Mouse (Mus musculus): ENCODE measurements at regions not wholly inside any gene's neighbourhood (a gene's known extent, or its start where the extent isn't known, plus 50 kb on each side); places are given as distances from the start of the nearest gene placed in this dataset.

- Histone ChIP-seq H3K9me3 (ENCODE audit: low read length) (no peaks in the 10 kb centered on the region), H3K36me3 (ENCODE audit: insufficient read depth, low read length) (no peaks in the 10 kb centered on the region), H3K4me1 (ENCODE audit: insufficient read depth, low read length) (peaks cover 20% of the 10 kb centered on the region), H3K27me3 (ENCODE audit: insufficient read depth, low read length) (no peaks in the 10 kb centered on the region), H3K9ac (replicated peaks; ENCODE audit: low read length) (0 out of 2 replicates have a peak overlapping the region, but pooled peaks have one; percentile 33), H3K4me2 (ENCODE audit: low read depth, low read length) (peak overlapping the region; percentile 49), H3K4me3 (ENCODE audit: low read length) (peak overlapping the region; percentile 11; the same call in 1 of the 2 replicates), H3K27ac (peak overlapping the region; percentile 82)
- ATAC-seq (peak; percentile 93), DNase-seq (ENCODE audit: low spot score) (peak; percentile 92)
- peak; percentile 60 for TF ChIP-seq CTCF (IDR thresholded peaks at IDR 0.05; ENCODE audit: low read depth)
- 7% methylated on average over 20 of the region's 20 CpGs for WGBS
These were observed 170.9 kb upstream of the Rapgef5 start for GRCm38 (mm10) chr12:117345088-117345977.

DNA sequence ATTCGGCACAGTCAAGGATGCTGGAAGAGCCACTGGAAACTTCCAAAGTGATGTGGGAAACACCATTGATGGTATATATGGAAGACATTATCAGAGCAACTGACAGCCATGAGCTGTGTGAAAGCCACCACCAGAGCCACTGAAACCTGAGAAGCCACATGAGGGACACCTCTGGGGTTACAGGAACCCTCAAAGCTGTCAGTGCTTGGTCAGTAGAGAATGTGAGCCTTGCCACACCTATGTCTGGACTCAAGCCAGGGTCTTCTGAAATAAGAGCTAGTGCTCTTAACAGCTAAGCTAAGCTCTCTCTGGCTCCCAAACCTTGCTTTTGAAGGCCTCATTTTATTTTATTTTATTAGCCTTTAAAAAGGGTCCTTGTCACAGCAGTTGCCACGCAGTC lies 170.2 kb upstream of the Rapgef5 start:
- peak overlapping the region; percentile 49; the same call in 1 of the 2 replicates for H3K4me2 ChIP-seq (ENCODE audit: low read depth, low read length)
- no peaks in the 10 kb centered on the region for H3K27me3 ChIP-seq (ENCODE audit: insufficient read depth, low read length)
- H3K9ac ChIP-seq (replicated peaks; ENCODE audit: low read length) = no peak overlapping the region
- 75% methylated on average over 2 of the region's 2 CpGs for WGBS
- H3K9me3 ChIP-seq (ENCODE audit: low read length) = no peaks in the 10 kb centered on the region
- no peak for TF ChIP-seq CTCF (IDR thresholded peaks at IDR 0.05; ENCODE audit: low read depth)
- no peak for DNase-seq (ENCODE audit: low spot score)
- no peak overlapping the region for H3K4me3 ChIP-seq (ENCODE audit: low read length)
- no peak for ATAC-seq
- peak overlapping the region; percentile 82; the same call in 1 of the 2 replicates for H3K27ac ChIP-seq
- peaks cover 20% of the 10 kb centered on the region for H3K4me1 ChIP-seq (ENCODE audit: insufficient read depth, low read length)
- H3K36me3 ChIP-seq (ENCODE audit: insufficient read depth, low read length) = no peaks in the 10 kb centered on the region

DNA sequence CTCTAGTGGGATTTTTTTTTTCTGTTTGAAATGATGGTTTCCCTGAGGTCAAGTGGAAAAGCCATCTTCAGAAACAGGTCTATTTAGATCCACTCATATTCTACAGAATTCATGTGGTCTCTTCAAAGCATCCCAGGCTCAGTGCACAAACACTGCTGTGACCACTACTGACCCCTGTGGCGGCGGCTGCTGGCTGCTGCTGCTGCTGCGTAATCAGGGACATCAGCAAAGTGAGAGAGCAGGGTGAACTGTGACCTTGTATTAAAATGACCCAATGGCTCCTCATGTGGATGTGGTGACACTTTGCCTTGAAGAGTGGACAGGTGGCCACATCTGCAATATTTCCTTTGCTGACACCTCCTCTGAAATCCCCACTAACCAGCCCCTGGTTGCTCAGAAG lies 169.1 kb upstream of the Rapgef5 start:
- no peaks in the 10 kb centered on the region for H3K9me3 ChIP-seq (ENCODE audit: low read length)
- no peak overlapping the region for H3K4me2 ChIP-seq (ENCODE audit: low read depth, low read length)
- 55% methylated on average over 3 of the region's 3 CpGs for WGBS
- no peak overlapping the region for H3K9ac ChIP-seq (replicated peaks; ENCODE audit: low read length)
- no peak for DNase-seq (ENCODE audit: low spot score)
- peaks cover 20% of the 10 kb centered on the region for H3K4me1 ChIP-seq (ENCODE audit: insufficient read depth, low read length)
- H3K4me3 ChIP-seq (ENCODE audit: low read length) = no peak overlapping the region
- no peaks in the 10 kb centered on the region for H3K27me3 ChIP-seq (ENCODE audit: insufficient read depth, low read length)
- ATAC-seq = no peak
- no peaks in the 10 kb centered on the region for H3K36me3 ChIP-seq (ENCODE audit: insufficient read depth, low read length)
- no peak for TF ChIP-seq CTCF (IDR thresholded peaks at IDR 0.05; ENCODE audit: low read depth)
- H3K27ac ChIP-seq = no peak overlapping the region

GRCm38 (mm10) chr12:117348516-117348915 lies 167.8 kb upstream of the Rapgef5 start:
- DNase-seq (ENCODE audit: low spot score) (no peak), ATAC-seq (no peak)
- WGBS = 92% methylated on average over 3 of the region's 3 CpGs
- Histone ChIP-seq H3K4me1 (ENCODE audit: insufficient read depth, low read length) (peaks cover 20% of the 10 kb centered on the region), H3K27ac (no peak overlapping the region), H3K9me3 (ENCODE audit: low read length) (no peaks in the 10 kb centered on the region), H3K27me3 (ENCODE audit: insufficient read depth, low read length) (no peaks in the 10 kb centered on the region), H3K9ac (replicated peaks; ENCODE audit: low read length) (no peak overlapping the region), H3K4me2 (ENCODE audit: low read depth, low read length) (no peak overlapping the region), H3K36me3 (ENCODE audit: insufficient read depth, low read length) (no peaks in the 10 kb centered on the region), H3K4me3 (ENCODE audit: low read length) (no peak overlapping the region)
- TF ChIP-seq CTCF (IDR thresholded peaks at IDR 0.05; ENCODE audit: low read depth) = no peak

GRCm38 (mm10) chr12:117351900-117352299 lies 164.4 kb upstream of the Rapgef5 start:
- Histone ChIP-seq H3K4me1 (ENCODE audit: insufficient read depth, low read length) (no peaks in the 10 kb centered on the region), H3K9me3 (ENCODE audit: low read length) (no peaks in the 10 kb centered on the region), H3K27me3 (ENCODE audit: insufficient read depth, low read length) (no peaks in the 10 kb centered on the region), H3K4me3 (ENCODE audit: low read length) (no peak overlapping the region), H3K4me2 (ENCODE audit: low read depth, low read length) (no peak overlapping the region), H3K27ac (no peak overlapping the region), H3K36me3 (ENCODE audit: insufficient read depth, low read length) (no peaks in the 10 kb centered on the region), H3K9ac (replicated peaks; ENCODE audit: low read length) (no peak overlapping the region)
- no peak for DNase-seq (ENCODE audit: low spot score)
- ATAC-seq = no peak
- no peak for TF ChIP-seq CTCF (IDR thresholded peaks at IDR 0.05; ENCODE audit: low read depth)
- WGBS = 19% methylated on average over 5 of the region's 5 CpGs

GRCm38 (mm10) chr12:117352511-117352910 lies 163.8 kb upstream of the Rapgef5 start:
- ATAC-seq (no peak), DNase-seq (ENCODE audit: low spot score) (no peak)
- no peaks in the 10 kb centered on the region for H3K27me3 ChIP-seq (ENCODE audit: insufficient read depth, low read length)
- no peak for TF ChIP-seq CTCF (IDR thresholded peaks at IDR 0.05; ENCODE audit: low read depth)
- no peak overlapping the region for H3K27ac ChIP-seq
- H3K9ac ChIP-seq (replicated peaks; ENCODE audit: low read length) = no peak overlapping the region
- no peaks in the 10 kb centered on the region for H3K36me3 ChIP-seq (ENCODE audit: insufficient read depth, low read length)
- no peak overlapping the region for H3K4me3 ChIP-seq (ENCODE audit: low read length)
- H3K4me1 ChIP-seq (ENCODE audit: insufficient read depth, low read length) = no peaks in the 10 kb centered on the region
- no peaks in the 10 kb centered on the region for H3K9me3 ChIP-seq (ENCODE audit: low read length)
- 51% methylated on average over 3 of the region's 3 CpGs for WGBS
- H3K4me2 ChIP-seq (ENCODE audit: low read depth, low read length) = no peak overlapping the region

GRCm38 (mm10) chr12:117352938-117353337 lies 163.3 kb upstream of the Rapgef5 start:
- no peaks in the 10 kb centered on the region for H3K9me3 ChIP-seq (ENCODE audit: low read length)
- ATAC-seq = peak; percentile 67; the same call in 1 of the 2 replicates

More at GRCm38 (mm10) chr12:117352938-117353337, 163.3 kb upstream of the Rapgef5 start:
- Histone ChIP-seq H3K27ac (no peak overlapping the region), H3K4me1 (ENCODE audit: insufficient read depth, low read length) (no peaks in the 10 kb centered on the region), H3K27me3 (ENCODE audit: insufficient read depth, low read length) (no peaks in the 10 kb centered on the region), H3K4me2 (ENCODE audit: low read depth, low read length) (no peak overlapping the region), H3K4me3 (ENCODE audit: low read length) (no peak overlapping the region), H3K9ac (replicated peaks; ENCODE audit: low read length) (no peak overlapping the region), H3K36me3 (ENCODE audit: insufficient read depth, low read length) (no peaks in the 10 kb centered on the region)
- peak; percentile 65 for DNase-seq (ENCODE audit: low spot score)
- TF ChIP-seq CTCF (IDR thresholded peaks at IDR 0.05; ENCODE audit: low read depth) = peak; percentile 77
